7 mouse cellular contexts compared by ENCODE assay signal in genomic region chr7:49467861-49468260, GRCm38 (mm10).
A peak's percentile ranks its signal among the peaks of the same experiment; 100 is the strongest.
DNase-seq lines count a peak whose midpoint lies in the region; TF ChIP-seq lines count a peak whose summit lies in the region.

No protein-coding gene starts in this region.

- H3K27me3 ChIP-seq in ES-Bruce4 (ENCODE audit: control insufficient read depth, insufficient read depth, low read length, poor library complexity, severe bottlenecking): no peaks in the 10 kb centered on the region

- no peak overlapping the region for H3K27ac ChIP-seq in ES-Bruce4 (ENCODE audit: insufficient read depth, low read length)

- TF ChIP-seq CTCF in ES-Bruce4 (IDR thresholded peaks at IDR 0.05; ENCODE audit: low read depth, low read length): peak; percentile 66

- 0 out of 2 replicates have a peak, but pooled peaks cover 7% of the 10 kb centered on the region for H3K9me3 ChIP-seq in ES-Bruce4 (replicated peaks; ENCODE audit: control insufficient read depth, insufficient read depth, low read length, poor library complexity, severe bottlenecking)

- TF ChIP-seq EP300 in ES-Bruce4 (IDR thresholded peaks at IDR 0.05; ENCODE audit: insufficient read depth, low read depth, low read length): no peak

- no peak overlapping the region for H3K4me3 ChIP-seq in ES-Bruce4 (ENCODE audit: low read depth, low read length)

- TF ChIP-seq POLR2A in ES-Bruce4 (IDR thresholded peaks at IDR 0.05; ENCODE audit: insufficient read depth, low read length): no peak

- peaks cover 7% of the 10 kb centered on the region; the same call in 1 of the 2 replicates for H3K36me3 ChIP-seq in ES-Bruce4 (ENCODE audit: control insufficient read depth, insufficient read depth, low read length, poor library complexity, severe bottlenecking)

- H3K9ac ChIP-seq in ES-Bruce4 (ENCODE audit: low read depth, poor library complexity, severe bottlenecking): no peak overlapping the region

- intact Hi-C loops in heart, postnatal 36 days (cut with DNase I): loop anchor here (5.0 kb wide), 1 partner anchor 284 kb away; no protein-coding TSS in a partner anchor

- peak; percentile 37 for DNase-seq in CD4-positive helper T cell, adult 2 months (ENCODE audit: low read depth, low spot score)
- peak; percentile 79 for DNase-seq in embryo, embryonic 11 days
- DNase-seq in heart, postnatal 36 days: peak; percentile 22 to 29
- peak; percentile 47 for DNase-seq in layer of hippocampus, adult 9-11 months
- DNase-seq in mesoderm, embryonic 11.5 days (ENCODE audit: low read depth, low spot score): peak; percentile 62
- peak; percentile 53 for DNase-seq in yolk sac, embryonic 10.5 days (ENCODE audit: low spot score)

- H3K4me1 ChIP-seq in ES-Bruce4 (ENCODE audit: control insufficient read depth, insufficient read depth, low read length): no peaks in the 10 kb centered on the region

Comparison
In these comparisons a context has a peak if more than half of its experiments do, and no peak if none do; other contexts are left out.
1. DNase-seq: peak in every context shown above with its lines; median percentile 79 in embryo, embryonic 11 days; 62 in mesoderm, embryonic 11.5 days; 53 in yolk sac, embryonic 10.5 days; 47 in layer of hippocampus, adult 9-11 months; 37 in CD4-positive helper T cell, adult 2 months; 26 in heart, postnatal 36 days.